Mouse (Mus musculus) retina, postnatal 7 days (tissue): ENCODE measurements around the gene Tysnd1.

Experiments
- DNase-seq: peaks from one replicate; pipeline ENCODE4 v3.0.0-alpha.2; 2012; ENCODE audit warnings: low read depth, low spot score

Tysnd1 gene

DNA sequence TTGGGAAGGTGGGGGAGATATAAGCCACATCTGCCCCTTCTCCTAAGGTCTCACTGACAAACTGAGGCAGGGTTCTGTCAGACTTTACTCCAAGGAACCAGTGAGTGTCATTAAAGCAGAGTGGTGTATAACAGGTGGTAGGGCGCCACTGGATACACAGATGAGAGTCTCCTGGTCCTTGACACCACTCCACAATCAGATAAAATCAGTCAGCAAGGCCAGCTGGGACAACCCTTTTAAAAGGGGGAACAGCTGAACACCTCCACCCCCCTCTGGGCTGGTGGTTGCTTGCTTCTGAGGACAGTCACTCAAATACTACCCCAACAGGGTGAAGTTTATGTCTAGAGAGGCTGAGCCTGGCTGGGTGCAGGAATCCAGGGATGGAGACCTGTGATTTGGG, 42.2 kb downstream of the Tysnd1 start:
- DNase-seq: no peak

DNA sequence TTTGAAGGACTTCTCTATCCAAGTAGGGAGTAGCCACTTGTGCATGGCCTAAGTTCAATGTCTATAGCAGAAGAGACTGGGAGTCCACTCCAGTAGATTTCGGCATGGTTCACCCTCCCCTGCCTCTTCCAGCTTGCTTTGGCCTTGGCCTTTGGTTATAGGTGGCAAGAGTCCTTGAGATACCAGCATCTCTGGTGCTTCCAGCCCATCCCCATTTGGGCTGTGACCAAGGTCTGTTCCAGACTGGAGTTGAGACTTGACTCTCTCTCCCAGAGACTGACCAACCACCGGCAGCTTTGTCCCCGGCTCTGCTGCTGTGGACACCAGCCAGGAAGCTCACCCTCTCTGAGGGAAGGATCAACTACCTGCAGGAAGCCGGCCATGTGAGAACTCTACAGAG, 42.8 kb downstream of the Tysnd1 start:
- no peak for DNase-seq

DNA sequence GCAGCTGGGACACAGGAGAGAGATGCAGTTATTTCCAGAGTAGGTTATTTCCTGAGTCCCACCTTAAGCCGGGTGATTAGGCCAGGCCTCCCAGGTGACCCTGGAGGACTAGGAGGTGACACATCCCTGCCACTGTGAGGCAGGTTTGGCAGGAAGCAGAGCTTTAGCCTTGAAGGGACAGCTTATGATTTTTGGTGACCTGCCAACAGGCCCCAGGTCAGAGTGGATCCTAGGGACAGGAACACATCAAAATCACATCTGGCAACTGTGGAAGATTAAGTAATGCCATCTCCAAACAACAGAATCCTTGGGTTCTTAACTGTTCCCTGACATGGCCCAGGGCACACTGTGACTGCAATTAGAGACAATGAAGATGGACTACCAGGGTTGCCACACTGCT, 46.0 kb downstream of the Tysnd1 start:
- DNase-seq: no peak

DNA sequence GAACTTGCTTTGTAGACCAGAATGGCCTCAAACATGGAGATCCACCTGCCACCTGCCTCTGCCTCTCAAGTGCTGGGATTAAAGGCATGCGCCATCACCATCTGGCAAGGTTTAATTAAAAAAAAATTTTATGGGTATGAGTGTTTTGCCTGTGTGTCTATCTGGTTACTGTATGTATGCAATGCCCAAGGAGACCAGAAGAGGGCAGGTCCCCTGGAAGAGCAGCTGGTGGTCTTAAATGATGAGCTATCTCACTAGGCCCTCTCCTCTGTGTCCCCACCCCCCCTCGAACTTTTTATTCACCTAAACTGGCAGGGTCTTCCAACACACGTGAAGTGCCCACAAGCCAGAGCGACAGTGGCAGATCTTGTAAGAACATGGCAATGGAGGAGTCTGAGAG, 46.6 kb downstream of the Tysnd1 start:
- DNase-seq: no peak

DNA sequence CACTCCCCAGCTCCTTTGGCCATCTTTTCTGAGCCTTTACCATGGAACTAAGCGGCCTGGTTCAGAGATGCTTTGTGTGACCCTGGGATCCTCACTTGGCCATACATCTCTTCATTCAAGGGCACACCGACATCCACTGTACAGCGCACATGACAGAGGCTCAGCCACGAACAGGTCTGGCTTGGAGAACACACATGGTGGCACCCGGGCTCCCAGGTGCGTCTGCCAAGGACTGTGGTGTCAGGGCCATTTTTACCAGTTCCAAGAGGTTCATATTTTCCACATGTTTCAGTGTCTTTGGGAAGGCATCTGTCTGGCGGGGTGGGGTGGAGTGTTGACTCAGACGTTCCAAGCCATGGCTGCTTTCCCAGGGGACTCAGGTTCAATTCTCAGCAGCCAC, 47.0 kb downstream of the Tysnd1 start:
- no peak for DNase-seq

DNA sequence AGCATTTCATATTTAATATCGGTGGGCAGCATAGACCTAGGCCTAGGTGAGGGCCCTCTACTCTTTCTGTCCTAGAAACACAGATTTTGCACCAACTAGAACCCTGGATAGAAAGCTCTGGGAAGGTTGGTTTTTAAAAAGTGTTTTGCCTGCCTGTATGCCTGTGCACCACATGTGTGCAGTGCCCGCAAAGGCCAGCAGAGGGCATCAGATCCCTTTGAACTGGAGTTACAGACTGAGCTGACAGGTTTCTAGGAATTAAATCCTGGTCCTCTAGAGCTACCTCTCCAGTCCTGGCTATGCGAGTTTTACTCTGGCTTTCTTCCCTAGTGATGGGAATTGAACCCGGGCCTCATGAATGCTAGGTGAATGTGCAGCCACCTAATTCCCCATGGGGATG, 49.8 kb downstream of the Tysnd1 start:
- DNase-seq: no peak

DNA sequence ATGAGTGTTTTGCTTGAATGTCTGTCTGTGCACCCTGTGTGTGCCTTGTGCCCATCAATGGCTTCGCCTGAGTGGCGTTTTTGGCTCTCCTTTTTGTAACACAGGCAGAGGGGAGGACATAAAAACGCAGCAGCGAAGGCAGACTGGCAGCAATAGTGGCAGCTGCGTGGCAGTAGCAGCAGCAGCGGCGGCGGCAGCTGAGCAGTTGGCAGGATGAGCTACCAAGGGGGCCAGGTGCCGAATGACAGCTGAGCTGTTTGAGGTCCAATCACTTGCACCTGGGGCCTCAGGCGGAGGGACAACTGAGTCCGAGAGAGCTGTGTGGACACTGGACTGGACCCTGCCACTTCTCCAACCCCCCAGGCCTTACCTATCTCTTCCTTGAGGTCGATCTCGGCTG, 52.0 kb downstream of the Tysnd1 start:
- no peak for DNase-seq

DNA sequence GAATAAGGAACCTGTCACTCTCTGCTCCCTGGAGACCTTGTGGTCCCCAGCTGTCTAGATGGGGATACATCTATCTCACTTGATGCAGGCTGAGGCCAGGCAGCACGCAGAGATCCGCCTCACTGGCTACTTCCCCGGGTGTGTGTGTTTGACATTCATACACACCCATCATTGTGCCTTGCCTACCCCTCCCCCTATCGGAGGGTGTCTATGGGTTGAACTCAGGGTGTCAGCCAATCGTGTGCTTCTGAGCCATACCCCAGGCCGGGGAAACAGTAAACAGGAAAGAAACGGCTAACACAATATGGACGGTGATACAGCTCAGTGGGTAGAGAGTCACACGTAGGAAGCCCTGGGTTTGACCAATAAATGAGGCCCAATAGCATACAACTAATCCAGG, 54.7 kb downstream of the Tysnd1 start:
- no peak for DNase-seq

DNA sequence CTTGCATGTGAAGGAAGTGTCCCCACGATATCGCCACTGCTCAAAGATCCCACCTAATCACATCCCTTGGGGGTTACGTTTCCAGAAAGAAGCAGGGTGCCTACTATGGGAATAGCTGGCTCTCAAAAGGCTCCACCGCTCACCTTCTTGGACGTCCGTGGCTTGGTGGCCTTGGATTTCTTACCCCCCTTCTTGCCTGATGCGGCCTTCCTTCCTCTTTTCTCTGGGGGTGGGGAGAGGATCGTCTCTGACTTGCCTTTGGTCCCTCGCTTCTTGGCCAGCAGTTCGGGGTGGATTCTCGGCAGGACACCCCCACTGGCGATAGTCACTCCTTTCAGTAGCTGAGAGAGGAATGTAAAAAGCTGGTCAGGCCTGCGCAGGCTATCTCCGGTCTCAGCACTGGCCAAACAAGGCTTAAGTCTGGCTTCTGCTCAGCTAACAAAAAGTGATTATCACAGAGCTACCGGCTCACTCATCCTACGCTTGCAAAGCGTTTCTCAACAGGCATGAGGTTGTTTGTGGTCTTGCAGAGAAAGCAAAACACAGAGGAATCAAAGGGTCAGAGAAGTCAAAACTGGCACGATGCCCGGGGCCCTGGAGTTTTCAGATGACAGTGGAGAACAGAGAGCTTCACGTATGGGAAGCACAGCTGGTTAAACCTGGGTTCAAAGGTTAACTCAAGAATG, 56.4 kb downstream of the Tysnd1 start:
- DNase-seq: no peak
